Mouse (Mus musculus) left cerebral cortex, postnatal 25 days (tissue): Measurements from ENCODE around the gene Fcgr1. TPM values are rescaled to one million over a fixed set of nuclear protein-coding genes. Genes with fewer than 3 reads are reported as not detected.
"Not testable (repeated sequence)": the region's sequence is repeated elsewhere in the genome, so short reads cannot be mapped to it uniquely, and the experiment has no call there.

Experiments
- DNase-seq, 2 experiments: peaks; one replicate each; pipeline ENCODE4 v3.0.0; 2022; ENCODE audit warnings: low spot score in 2 of 2, mixed read lengths in 1 of 2
- intact Hi-C: fragments of 180-260 bp; cut with DNase I; formaldehyde crosslinking; loops from one replicate; pipeline ENCODE4 v1.15.1; 2025
- total RNA-seq, 2 experiments: library from RNA; stranded (reverse); gene quantifications; 2 replicates each; pipeline ENCODE4 v1.2.3; 2021

Fcgr1 gene
- total RNA-seq, 2 experiments from 2014 or later = 2.3 to 2.8 TPM

DNA sequence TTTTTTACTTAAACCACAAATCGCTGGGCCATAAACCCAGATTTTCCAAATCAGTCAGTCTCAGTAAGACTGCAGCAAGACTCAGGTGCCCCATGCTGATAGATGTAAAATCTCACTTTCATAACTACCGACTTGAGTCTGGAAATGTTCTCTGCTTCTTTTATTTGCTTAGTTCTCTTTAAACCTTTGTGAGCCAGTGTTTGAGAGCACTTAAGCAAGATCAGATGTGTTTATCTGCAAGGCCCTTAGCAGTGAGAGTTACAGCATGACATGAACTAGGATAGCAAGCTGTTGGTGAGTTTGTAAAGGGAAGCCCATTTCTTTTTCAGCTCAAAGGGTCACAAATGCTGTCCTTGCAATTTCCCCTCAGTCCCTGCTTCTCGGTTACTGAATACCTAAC, 36.6 kb downstream of the Fcgr1 start:
- intact Hi-C loops = no loop called here
- DNase-seq = no peak

DNA sequence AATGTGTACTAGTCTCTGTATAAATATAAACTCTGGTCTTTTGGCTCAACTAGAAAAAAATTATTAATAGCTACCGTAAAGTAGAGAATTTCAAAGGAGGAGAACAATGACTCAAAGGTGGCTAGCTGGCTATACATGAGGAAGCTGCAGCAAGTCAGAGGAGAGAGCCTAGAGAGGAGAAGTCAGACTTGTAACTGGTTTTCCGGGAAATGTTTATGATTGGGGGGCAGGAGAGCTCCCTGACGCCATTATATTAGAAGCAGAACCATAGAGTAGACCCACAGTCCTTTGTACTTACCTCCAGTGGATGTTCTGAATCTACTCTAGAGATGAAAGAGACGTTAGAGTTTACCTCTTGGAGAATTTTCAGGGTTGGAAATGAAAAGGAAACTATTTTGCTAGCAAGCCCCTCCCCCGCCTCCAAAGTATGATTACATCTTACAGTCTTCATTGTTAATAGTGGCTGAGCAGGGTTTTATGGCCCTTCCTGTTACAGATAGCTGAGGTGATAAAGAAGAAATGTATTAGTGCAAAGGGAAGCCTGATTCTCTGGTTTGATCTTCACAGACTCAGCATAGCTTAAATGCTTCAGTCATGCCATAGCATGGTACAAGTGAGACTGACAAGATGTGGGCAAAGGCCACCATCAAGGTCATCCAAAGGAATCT, 37.7 kb downstream of the Fcgr1 start:
- DNase-seq = no peak

DNA sequence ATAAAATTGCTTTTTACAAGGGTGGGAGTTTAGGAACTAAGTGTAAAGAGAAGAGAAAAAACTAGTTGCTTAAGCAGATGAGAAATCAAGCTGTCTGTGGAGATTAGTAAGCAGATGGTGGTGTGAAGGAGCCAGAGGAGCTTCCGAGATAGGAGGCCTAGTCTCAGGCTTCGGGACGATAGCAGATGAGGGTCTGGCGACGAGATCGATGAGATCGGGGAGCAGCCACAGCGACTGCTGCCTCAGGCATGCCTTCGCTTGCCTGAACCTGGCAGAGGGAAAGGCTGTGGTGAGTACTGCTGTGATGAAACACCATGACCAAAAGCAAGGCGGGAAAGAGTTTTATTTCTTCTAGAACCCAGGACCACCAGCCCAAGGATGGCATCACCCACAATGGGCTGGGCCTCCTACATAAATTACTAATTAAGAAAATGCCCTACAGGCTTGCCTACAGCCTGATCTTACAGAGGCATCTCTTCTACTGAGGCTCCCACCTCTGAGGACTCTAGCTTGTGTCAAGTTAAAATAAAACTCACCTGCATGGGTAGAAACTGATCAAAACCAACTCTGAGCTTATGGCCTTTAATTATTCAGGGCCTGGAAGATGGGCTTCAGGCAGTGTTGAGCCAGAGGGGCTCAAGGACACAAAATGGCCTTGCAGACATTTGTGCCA, 39.0 kb downstream of the Fcgr1 start:
- no peak for DNase-seq
- intact Hi-C loops = no loop called here

More for the DNA sequence above, 37.7 kb downstream of the Fcgr1 start:
- intact Hi-C loops = no loop called here

DNA sequence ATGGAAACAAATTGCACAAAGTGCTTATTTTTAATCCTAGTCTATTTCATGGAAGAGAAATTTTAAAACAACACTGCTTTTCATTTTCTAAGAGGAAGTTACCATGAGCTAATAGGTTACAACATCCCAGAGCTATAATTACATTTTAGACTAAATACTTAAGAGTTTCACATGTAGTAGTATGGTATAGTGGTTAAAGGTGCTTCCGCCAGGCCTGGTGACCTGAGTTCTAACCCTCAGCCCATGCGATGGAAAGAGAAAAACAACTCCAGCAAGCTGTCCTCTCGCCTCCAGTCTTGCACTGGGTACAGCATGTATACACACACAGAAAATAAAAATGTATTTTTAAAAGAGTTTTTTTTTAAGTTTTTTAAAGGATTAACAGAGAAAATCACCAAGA, 42.0 kb downstream of the Fcgr1 start:
- intact Hi-C loops = no loop called here
- DNase-seq = no peak

DNA sequence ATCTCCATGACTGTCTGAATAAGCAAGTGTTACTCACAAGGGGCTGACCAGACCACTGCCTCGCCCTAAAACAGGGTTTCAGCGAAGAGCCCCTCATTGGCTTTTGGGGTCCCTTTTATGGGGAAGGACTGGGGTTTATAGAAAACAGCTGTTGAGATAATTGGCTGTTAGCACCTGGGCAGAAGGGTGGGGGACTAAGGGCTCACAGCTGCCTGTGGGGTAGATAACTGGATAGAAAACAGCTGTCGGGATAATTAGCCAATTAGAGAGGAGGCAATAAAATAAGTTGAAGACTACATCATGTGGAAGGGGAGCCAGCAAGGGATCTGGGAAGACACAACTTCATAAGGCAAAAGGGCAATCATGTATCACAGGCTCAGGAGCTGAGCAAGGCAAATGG, 42.9 kb downstream of the Fcgr1 start:
- DNase-seq = no peak
- intact Hi-C loops = no loop called here

DNA sequence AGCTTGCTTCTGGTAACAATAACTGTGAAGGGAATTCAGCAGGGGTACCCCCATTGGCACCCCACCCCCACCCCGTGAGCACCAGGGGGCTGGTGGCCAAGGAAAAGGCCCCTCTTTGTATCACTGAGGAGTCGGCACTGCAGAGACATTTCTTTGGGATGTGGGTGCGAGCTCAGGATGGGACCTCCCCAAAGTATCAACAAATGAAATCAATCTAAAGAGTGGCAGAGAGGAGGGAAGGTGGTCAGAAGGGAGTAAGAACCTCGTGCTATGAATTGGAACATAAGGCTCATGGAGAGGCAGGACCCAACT, 44.8 kb downstream of the Fcgr1 start:
- intact Hi-C loops = no loop called here
- DNase-seq = no peak

DNA sequence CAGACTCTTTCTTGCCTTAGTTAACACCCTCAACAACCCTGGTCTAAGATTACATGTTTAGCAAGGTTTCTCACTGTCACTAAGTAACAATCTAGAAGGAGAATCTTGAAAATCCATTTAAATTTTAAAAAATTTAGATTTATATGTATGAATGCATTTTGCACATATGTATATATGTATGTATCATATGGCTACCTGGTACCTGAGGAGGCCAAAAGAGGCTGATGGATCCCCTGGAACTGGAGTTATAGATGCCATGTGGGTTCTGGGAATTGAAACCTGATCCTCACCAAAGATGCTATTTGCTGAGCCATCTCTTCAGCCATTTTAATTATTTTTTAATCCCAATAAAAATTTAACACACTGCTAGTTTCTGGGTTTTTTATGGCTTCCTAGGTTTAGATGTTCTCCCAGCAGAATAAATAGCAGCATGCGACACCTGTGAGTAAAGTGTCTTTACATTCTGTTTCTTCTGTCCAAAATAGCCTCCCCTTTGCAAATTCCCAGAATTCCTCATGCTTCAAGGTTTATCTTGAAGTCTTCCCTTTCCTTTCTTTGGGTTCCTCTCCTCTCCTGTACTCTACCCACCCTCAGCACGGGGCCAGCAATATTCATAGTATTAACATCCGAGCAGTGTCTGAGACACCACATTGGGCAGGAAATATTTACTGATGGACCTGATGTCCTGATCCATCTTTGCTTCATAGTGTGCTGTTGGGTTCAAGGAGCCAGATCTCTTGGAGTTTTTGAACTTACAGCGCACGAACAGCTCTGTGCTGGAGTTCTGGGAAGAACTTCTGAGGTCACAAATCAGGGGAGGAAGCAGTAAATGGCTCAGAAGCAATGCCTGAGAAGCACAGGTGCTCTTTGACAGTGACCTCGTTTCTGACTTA, 45.4 kb downstream of the Fcgr1 start:
- DNase-seq = no peak
- intact Hi-C loops = no loop called here

DNA sequence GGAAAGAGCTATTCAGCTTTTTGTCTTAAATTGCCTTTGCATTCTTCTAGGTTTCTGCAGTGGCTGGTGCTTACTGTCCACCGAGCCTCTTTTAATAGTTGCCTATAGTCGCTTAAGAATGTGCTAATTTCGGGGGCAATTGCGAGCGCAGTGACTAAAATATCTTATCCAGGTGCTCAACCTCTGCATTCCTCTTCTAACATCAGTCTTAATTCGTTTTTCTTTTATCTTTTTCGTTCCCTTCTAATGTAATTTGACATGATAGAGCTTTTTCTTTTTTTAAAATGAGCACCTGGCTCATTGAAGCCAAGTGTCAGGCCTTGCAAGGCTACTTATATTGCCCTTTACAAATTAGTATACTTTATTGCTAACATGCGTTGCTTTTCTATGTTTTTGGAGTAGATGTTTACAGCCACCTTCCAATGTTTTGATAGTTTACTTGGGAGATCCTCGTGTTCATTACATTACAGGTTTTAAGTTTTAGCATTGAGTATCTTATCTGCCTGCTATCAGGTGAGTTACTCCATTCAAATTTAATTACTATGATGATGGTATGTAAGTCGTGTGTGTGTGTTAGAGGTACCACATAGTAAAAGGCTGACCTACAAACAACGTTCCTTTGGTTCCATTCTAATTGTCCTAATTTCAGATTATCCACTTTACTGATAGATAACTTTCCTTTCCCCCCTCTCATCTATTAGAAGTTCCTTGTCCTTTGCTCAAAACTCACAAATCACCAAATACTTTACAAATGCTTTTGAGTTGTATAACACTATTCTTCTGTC, 46.2 kb downstream of the Fcgr1 start:
- no peak for DNase-seq
- intact Hi-C loops = no loop called here

DNA sequence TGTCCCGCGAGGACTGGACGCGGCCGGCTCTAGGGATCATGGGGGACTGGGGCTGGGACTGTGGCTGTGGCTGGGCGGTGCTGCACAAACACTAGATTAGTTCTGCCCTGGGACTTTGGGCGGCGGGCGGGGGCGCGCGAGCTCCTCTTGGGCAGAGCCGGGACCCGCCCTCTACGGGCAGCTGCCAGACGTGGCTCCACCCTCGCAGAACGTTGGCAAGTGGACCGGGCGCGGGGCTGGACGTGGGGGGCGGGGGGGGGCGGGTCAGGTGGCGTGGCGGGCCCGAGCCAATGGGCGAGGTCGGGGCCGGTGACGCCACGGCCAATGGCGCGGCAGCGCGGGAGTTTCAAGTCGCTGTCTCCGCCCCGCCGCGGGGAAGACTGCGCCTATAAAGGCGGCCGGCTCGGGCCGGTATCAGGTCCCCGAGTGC, 47.3 kb downstream of the Fcgr1 start, which contains the start of gene Hist2h3c1:
Gene Hist2h3c1, plus strand, starts transcription at position 259 of the 430 bp plus-strand sequence.
- intact Hi-C loops, DNase-seq: not testable (repeated sequence)

DNA sequence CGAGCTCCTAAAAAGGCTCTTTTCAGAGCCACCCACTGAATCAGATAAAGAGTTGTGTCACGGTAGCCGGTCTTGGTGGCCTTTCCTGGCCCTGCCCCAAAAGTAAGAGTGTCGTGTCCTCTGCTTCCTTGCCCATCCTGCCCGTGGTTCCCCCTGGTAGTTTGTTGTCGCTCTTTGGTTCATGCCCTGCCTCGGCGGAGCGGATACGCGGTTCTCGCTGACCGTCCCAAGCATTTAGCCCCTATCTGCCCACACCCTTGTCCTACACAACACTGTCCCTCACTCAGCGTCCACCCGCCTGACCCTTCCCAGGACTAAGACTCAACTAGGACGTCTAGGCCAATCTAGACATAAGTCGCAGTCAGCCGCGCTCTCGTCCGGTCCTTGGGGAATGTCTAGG, 47.8 kb downstream of the Fcgr1 start:
- DNase-seq, intact Hi-C loops: not testable (repeated sequence)

DNA sequence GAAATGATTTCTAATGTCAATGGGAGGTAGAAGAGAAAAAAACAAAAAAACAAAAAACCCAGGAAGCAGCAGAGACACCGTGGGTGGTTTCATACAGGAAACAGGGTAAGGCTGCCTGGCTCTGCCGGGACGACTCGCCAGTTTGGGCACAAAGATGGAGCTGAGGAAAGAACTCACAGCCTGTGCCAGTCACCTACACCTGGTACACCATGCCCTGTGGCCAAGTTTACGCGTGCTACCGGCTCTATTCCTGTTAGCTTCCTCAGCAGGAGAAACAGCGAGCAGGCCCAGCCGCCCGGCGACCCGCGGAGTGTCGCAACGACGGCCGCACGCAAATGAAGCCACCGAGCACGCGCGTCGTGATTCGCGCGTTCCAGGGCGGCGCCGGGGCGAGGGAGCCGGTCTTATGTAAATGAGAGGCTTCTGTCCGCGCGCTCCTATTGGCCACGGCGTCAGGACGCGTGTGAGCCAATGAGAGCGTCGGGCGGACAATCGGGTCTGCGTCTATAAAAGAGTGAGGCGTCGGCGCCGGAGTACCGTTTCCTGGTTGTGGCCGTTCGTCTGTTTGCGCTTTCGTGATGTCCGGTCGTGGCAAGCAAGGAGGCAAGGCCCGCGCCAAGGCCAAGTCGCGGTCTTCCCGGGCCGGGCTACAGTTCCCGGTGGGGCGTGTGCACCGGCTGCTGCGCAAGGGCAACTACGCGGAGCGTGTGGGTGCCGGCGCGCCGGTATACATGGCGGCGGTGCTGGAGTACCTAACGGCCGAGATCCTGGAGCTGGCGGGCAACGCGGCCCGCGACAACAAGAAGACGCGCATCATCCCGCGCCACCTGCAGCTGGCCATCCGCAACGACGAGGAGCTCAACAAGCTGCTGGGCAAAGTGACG, 48.5 kb downstream of the Fcgr1 start, which contains the start of gene Hist2h2aa1:
Gene Hist2h2aa1, plus strand, starts transcription at position 495 of the 884 bp plus-strand sequence.
- peak; percentile 89 to 90 for DNase-seq
- intact Hi-C loops = not testable (repeated sequence)

DNA sequence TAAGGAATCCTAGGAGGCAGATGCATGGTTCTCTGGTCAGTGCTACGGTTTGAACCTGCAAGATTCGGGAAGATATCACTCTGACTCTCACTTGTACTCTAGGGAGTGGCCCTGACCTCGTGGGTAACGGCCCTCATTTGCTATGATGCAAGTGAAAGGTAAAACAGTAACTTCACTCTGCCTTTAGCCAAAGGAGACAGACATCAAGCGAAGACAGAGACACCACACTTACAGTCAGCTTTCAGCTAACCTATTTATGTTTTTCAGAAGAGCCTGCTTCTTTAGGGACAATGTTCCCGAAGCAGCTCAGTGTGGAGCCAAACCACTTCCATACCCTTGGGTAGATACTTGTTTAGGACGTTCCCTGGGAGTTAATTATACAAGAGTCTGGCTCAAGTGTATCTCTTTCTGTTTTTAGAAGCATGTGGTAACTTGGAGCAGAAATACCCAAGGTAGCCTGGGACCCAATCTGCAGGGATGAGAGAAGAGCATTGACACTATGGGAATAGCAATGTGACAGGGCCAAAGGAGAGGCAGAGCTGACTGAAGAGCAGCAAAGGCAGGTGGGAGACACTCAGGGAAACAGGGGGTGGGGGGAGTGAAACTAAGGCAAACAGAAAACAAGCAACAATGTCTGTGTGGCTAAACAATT, 49.7 kb downstream of the Fcgr1 start:
- no peak for DNase-seq
- intact Hi-C loops = no loop called here

DNA sequence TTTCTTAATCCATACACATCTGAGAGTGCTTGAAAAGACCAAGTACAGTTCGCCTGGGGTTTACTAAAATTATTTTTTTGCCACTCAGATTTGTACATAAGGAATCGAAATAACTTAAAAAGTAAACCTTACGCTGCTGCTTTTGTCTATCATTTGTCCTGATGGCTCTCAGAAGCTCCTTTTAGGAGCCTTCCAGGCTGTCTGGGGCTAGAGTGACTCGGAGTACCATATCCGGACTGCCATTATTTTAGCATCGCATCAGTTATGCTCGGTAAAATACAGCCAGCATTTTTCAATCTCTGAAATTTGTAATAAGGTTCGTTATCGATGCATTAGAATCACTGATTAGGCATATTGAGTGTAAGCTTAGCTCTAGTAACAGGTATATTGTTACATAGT, 53.0 kb downstream of the Fcgr1 start:
- no peak for DNase-seq
- intact Hi-C loops = no loop called here

DNA sequence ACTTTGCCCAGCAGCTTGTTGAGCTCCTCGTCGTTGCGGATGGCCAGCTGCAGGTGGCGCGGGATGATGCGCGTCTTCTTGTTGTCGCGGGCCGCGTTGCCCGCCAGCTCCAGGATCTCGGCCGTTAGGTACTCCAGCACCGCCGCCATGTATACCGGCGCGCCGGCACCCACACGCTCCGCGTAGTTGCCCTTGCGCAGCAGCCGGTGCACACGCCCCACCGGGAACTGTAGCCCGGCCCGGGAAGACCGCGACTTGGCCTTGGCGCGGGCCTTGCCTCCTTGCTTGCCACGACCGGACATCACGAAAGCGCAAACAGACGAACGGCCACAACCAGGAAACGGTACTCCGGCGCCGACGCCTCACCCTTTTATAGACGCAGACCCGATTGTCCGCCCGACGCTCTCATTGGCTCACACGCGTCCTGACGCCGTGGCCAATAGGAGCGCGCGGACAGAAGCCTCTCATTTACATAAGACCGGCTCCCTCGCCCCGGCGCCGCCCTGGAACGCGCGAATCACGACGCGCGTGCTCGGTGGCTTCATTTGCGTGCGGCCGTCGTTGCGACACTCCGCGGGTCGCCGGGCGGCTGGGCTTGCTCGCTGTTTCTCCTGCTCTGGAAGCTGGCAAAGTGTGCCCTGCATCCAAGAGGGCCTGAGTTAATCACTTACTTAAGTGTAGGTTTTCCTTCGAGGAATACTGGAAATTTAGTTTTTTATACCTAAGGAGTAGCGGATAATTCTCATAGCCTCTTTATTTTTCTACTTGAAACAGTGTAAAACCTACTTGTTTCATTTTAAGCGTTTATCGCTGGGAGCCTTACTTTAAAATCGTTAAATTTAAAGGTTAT, 53.6 kb downstream of the Fcgr1 start, which contains the start of gene Hist2h2aa2:
Gene Hist2h2aa2, minus strand, starts transcription at position 328 of the 850 bp plus-strand sequence.
- intact Hi-C loops = not testable (repeated sequence)
- peak; percentile 97 to 98 for DNase-seq

DNA sequence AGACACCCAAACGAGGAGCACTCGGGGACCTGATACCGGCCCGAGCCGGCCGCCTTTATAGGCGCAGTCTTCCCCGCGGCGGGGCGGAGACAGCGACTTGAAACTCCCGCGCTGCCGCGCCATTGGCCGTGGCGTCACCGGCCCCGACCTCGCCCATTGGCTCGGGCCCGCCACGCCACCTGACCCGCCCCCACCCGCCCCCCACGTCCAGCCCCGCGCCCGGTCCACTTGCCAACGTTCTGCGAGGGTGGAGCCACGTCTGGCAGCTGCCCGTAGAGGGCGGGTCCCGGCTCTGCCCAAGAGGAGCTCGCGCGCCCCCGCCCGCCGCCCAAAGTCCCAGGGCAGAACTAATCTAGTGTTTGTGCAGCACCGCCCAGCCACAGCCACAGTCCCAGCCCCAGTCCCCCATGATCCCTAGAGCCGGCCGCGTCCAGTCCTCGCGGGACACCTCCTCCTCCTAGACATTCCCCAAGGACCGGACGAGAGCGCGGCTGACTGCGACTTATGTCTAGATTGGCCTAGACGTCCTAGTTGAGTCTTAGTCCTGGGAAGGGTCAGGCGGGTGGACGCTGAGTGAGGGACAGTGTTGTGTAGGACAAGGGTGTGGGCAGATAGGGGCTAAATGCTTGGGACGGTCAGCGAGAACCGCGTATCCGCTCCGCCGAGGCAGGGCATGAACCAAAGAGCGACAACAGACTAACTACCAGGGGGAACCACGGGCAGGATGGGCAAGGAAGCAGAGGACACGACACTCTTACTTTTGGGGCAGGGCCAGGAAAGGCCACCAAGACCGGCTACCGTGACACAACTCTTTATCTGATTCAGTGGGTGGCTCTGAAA, 54.6 kb downstream of the Fcgr1 start, which contains the start of gene Hist2h3c2:
Gene Hist2h3c2, minus strand, starts transcription at position 174 of the 840 bp plus-strand sequence.
- DNase-seq = peak; percentile 33 to 62
- intact Hi-C loops = not testable (repeated sequence)

DNA sequence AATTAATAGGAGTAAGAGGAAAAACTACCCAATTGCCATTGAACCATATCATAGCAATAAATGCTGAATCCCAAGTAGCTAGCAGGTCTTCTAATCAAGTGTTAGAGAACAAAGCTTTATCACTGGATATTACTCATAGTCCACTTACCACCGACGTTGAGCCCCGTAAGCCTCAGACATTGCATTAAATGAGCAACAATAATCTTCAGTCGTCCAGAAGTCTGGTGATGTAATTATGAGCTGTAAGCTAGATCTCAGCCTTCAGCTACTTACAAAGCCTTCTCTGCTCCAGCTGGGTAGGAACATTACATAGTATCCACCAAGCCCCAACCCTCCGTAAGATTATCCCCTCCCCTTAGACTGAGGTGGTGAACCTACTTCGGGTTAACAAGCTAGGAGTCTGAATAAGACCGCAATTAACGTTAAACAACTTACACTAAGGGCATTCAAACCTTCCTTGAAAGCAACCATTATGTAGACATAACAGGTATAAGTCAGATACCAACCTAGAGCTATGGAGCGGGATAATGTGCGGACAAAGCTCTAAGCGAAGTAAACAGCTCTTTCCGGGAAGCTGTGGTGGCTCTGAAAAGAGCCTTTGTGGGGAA, 55.8 kb downstream of the Fcgr1 start:
- DNase-seq = no peak
- intact Hi-C loops = no loop called here
